Mouse (Mus musculus) liver, postnatal 0 days (tissue): ENCODE data around the gene Trub1.

Experiments
- CTCF ChIP-seq: sonication (generic); IDR thresholded peaks from 2 replicates; pipeline ENCODE4 v1.5.1; 2016; ENCODE audit warnings: antibody characterized with exemption, low read depth
- EP300 ChIP-seq: IDR thresholded peaks from 2 replicates; pipeline ENCODE4 v1.6.1; 2016; ENCODE audit warnings: antibody characterized with exemption, low read depth, mild to moderate bottlenecking

GRCm38 (mm10) chr19:57426841-57427240 lies 25.9 kb upstream of the Trub1 start:
- TF ChIP-seq CTCF (no peak), EP300 (no peak)
